Mouse (Mus musculus): ENCODE measurements around the gene Sh3d21. TPM values are rescaled to one million over a fixed set of nuclear protein-coding genes. Genes with fewer than 3 reads are reported as not detected.

Gene Sh3d21
- polyA plus RNA-seq, 1 experiment from 2014 or later: 10.0 TPM

DNA sequence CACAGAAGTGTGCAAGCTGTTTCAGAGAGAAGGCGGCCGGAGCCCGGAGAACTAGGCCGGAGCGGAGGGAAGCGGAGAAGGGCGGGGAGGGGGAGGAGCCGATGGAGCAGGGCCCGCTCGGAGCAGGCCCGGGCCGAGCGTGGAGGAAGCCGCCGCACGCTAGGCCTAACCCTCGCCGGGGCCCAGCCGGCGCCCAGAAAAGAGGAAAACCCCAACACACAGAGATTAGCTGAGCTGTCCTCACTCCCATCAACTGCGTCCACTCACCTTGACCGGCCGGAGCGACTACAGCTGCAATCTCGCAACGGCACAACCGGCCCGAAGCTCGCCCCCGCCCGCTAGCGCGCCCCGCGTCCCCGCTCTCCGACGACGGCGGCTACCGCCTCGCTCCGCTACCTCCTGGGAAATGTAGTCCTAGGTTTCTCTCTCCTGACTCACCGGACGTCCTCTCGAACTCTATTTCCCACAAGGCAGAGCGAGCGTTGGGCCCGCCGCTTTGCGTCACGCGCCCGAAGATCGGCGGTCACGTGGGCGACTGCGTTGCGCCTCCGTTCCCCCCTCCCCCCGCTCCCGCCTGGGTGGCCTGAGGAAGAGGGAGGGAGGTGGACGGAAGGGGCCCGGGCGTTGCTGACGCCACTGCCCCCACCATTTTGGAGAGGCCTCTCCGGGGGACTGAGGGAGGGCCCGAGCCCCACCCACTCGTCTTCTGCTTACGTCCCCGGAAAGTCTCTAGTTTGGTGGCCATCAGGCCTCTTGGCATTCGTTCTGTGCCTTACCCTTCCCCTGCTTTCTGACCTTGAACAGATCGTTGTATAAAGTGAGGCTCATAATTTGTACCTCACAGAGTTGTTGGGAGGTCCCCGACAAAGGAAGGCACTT, 39.3 kb upstream of the Sh3d21 start, which contains the start of gene Thrap3:
Gene Thrap3, minus strand, starts transcription at position 458 of the 879 bp plus-strand sequence.
- peaks cover 7% of the 10 kb centered on the region for H3K4me1 ChIP-seq (replicated peaks; ENCODE audit: control insufficient read depth, insufficient read depth, low read length)
- H3K36me3 ChIP-seq (ENCODE audit: control insufficient read depth, insufficient read depth): peaks cover 3% of the 10 kb centered on the region; the same call in 1 of the 2 replicates
- H3K4me2 ChIP-seq (replicated peaks; ENCODE audit: low read depth): peak within 1 kb of the TSS; percentile 71
- WGBS: under 1% methylated on average over 68 of the region's 75 CpGs
- peak within 1 kb of the TSS; percentile 81 for H3K4me3 ChIP-seq (ENCODE audit: low read depth, low read length)
- H3K9ac ChIP-seq (ENCODE audit: low read depth, low read length): peak within 1 kb of the TSS; percentile 85
- peak; percentile 11; the same call in 1 of the 2 replicates for TF ChIP-seq CTCF (IDR thresholded peaks at IDR 0.05; ENCODE audit: low read depth)
- ATAC-seq: peak; percentile 98
- no peaks in the 10 kb centered on the region for H3K27me3 ChIP-seq (replicated peaks; ENCODE audit: control insufficient read depth, insufficient read depth, low read length)
- H3K9me3 ChIP-seq (ENCODE audit: control insufficient read depth): no peaks in the 10 kb centered on the region
- H3K27ac ChIP-seq (ENCODE audit: low read depth, low read length): peak within 1 kb of the TSS; percentile 98

DNA sequence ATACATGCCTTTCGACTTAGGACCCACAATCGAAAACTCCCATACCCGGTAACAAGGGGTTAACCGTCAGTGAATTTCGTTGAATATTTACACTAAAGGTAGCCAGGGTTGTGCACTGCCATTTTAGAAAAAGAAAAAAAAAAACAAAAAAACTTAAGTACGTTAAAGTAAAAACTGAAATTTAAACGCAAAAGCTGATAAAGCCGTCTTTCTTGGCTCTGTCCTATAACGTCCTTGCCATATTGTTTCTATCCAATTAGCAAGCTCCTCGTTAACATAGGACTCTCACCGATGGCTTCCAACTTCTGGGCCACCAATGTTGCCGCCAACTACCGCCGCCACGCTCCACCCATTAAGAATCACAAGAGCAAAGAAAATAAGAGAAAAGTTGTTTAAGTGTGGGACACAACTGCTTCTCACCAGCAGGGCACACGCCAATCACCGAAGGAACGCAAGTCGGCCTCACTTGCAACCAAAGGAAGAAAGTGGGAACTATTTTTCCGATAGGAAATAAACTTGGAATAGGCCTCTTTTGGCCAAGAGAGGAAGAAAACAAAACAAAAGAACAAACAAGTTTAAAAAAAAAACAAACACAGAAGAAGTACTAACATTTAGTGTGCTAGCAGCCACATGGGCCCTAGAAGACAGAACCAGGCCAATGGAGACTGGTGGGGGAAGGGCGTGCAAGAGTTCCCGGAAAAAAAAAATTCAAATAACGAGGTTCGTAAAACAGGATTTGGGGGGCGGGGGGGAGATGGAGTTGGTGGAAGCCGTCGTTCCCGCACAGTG, 38.4 kb upstream of the Sh3d21 start:
- no peaks in the 10 kb centered on the region for H3K9me3 ChIP-seq (ENCODE audit: control insufficient read depth)
- H3K4me1 ChIP-seq (replicated peaks; ENCODE audit: control insufficient read depth, insufficient read depth, low read length): peaks cover 7% of the 10 kb centered on the region
- peak overlapping the region; percentile 85 for H3K9ac ChIP-seq (ENCODE audit: low read depth, low read length)
- H3K27ac ChIP-seq (ENCODE audit: low read depth, low read length): peak overlapping the region; percentile 98
- H3K4me2 ChIP-seq (replicated peaks; ENCODE audit: low read depth): peak overlapping the region; percentile 71
- peak; percentile 60 for TF ChIP-seq CTCF (IDR thresholded peaks at IDR 0.05; ENCODE audit: low read depth)
- peak overlapping the region; percentile 81 for H3K4me3 ChIP-seq (ENCODE audit: low read depth, low read length)
- no peaks in the 10 kb centered on the region for H3K27me3 ChIP-seq (replicated peaks; ENCODE audit: control insufficient read depth, insufficient read depth, low read length)
- H3K36me3 ChIP-seq (ENCODE audit: control insufficient read depth, insufficient read depth): peaks cover 3% of the 10 kb centered on the region; the same call in 1 of the 2 replicates
- WGBS: under 1% methylated on average over 28 of the region's 28 CpGs
- peak; percentile 3; the same call in 1 of the 2 replicates for ATAC-seq

DNA sequence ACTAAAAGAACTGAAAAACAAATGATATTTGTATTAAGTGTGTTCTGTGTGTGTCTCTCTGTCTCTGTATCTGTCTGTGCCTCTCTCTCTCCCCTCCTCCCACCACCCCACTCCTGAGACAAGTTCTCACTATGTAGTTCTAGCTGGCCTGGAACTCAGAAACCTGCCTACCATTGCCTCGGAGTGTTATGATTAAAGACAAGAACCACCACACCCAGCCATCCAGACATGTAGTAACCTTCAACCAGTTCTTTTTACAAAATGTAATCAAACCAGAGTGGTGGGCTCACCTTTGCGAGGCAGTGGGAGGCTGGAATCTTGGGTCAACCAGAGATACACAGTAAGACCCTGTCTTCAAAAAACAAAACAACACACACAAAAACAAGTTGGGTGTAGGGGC, 37.4 kb upstream of the Sh3d21 start:
- H3K9me3 ChIP-seq (ENCODE audit: control insufficient read depth): no peaks in the 10 kb centered on the region
- H3K27me3 ChIP-seq (replicated peaks; ENCODE audit: control insufficient read depth, insufficient read depth, low read length): no peaks in the 10 kb centered on the region
- 11% methylated on average over 2 of the region's 2 CpGs for WGBS
- peaks cover 7% of the 10 kb centered on the region for H3K4me1 ChIP-seq (replicated peaks; ENCODE audit: control insufficient read depth, insufficient read depth, low read length)
- peak overlapping the region; percentile 71 for H3K4me2 ChIP-seq (replicated peaks; ENCODE audit: low read depth)
- H3K4me3 ChIP-seq (ENCODE audit: low read depth, low read length): peak overlapping the region; percentile 81
- no peak overlapping the region for H3K27ac ChIP-seq (ENCODE audit: low read depth, low read length)
- H3K36me3 ChIP-seq (ENCODE audit: control insufficient read depth, insufficient read depth): peaks cover 3% of the 10 kb centered on the region; the same call in 1 of the 2 replicates
- no peak for TF ChIP-seq CTCF (IDR thresholded peaks at IDR 0.05; ENCODE audit: low read depth)
- H3K9ac ChIP-seq (ENCODE audit: low read depth, low read length): peak overlapping the region; percentile 85
- no peak for ATAC-seq

DNA sequence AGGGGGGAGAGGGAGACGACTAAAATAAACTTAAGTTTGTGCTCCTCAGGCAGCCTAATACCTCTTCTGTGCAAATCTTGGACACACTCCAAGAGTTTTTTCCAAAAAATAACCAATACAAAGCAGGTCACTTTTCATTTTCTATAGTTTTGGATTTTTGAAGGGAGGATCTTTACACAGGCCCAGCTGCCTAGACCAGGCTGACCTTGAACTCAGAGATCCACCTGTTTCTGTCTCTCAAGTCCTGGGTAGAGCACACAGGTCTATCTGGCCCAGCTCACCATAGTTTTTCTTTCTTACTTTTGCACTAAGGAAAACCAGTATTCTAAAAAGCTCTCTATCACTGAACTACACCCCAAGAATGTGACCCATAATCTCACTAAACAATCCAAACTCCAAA, 36.7 kb upstream of the Sh3d21 start:
- Histone ChIP-seq H3K36me3 (ENCODE audit: control insufficient read depth, insufficient read depth) (peaks cover 3% of the 10 kb centered on the region; the same call in 1 of the 2 replicates), H3K4me3 (ENCODE audit: low read depth, low read length) (peak overlapping the region; percentile 81), H3K27me3 (replicated peaks; ENCODE audit: control insufficient read depth, insufficient read depth, low read length) (no peaks in the 10 kb centered on the region), H3K9me3 (ENCODE audit: control insufficient read depth) (no peaks in the 10 kb centered on the region), H3K4me2 (replicated peaks; ENCODE audit: low read depth) (peak overlapping the region; percentile 71), H3K9ac (ENCODE audit: low read depth, low read length) (no peak overlapping the region; the same call in 1 of the 2 replicates), H3K27ac (ENCODE audit: low read depth, low read length) (no peak overlapping the region), H3K4me1 (replicated peaks; ENCODE audit: control insufficient read depth, insufficient read depth, low read length) (peaks cover 7% of the 10 kb centered on the region)
- 18% methylated on average over 1 of the region's 1 CpGs for WGBS
- no peak for ATAC-seq
- TF ChIP-seq CTCF (IDR thresholded peaks at IDR 0.05; ENCODE audit: low read depth): no peak

DNA sequence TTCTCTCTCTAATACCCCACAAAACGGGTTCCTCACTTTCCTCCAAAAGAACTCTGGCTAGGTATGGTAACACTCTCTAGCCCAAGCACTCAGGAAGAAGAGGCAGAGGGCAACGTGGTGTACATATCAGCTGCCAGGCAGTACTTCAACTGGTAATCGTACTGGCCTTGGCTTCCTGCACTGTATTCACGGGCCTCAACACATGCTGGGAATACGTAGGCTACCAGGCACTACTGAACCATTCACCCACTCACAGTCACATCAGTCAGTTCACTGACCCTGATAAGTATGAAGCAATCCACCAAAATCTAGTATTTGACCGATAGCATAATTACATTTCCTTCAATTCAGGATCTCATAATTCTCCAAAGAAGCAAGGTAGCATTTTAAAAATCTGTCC, 36.3 kb upstream of the Sh3d21 start:
- H3K27me3 ChIP-seq (replicated peaks; ENCODE audit: control insufficient read depth, insufficient read depth, low read length): no peaks in the 10 kb centered on the region
- H3K4me1 ChIP-seq (replicated peaks; ENCODE audit: control insufficient read depth, insufficient read depth, low read length): peaks cover 7% of the 10 kb centered on the region
- no peak overlapping the region; the same call in 1 of the 2 replicates for H3K27ac ChIP-seq (ENCODE audit: low read depth, low read length)
- TF ChIP-seq CTCF (IDR thresholded peaks at IDR 0.05; ENCODE audit: low read depth): no peak
- H3K9ac ChIP-seq (ENCODE audit: low read depth, low read length): no peak overlapping the region
- H3K4me2 ChIP-seq (replicated peaks; ENCODE audit: low read depth): peak overlapping the region; percentile 71
- no peaks in the 10 kb centered on the region for H3K9me3 ChIP-seq (ENCODE audit: control insufficient read depth)
- WGBS: 31% methylated on average over 6 of the region's 6 CpGs
- peaks cover 4% of the 10 kb centered on the region for H3K36me3 ChIP-seq (ENCODE audit: control insufficient read depth, insufficient read depth)
- no peak for ATAC-seq
- H3K4me3 ChIP-seq (ENCODE audit: low read depth, low read length): no peak overlapping the region

DNA sequence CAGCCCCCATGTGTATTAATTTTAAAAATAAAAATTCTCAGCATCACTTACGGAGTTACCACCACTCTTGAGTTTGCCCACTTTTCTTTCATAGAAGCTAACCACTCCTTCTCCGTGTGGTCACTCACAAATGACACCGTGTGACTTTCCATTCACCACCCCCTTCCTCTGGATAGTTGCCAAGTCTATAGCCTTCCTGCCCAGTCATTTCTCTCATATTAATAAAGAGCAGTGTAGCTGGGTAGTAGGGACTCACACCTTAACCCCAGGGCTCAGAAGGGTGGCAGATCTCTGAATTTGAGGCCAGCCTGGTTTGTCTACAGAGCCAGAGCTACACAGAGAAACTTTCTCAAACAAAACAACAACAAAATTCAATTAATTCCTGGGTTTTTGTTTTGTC, 34.2 kb upstream of the Sh3d21 start:
- Histone ChIP-seq H3K4me3 (ENCODE audit: low read depth, low read length) (no peak overlapping the region), H3K9ac (ENCODE audit: low read depth, low read length) (no peak overlapping the region), H3K9me3 (ENCODE audit: control insufficient read depth) (no peaks in the 10 kb centered on the region), H3K27me3 (replicated peaks; ENCODE audit: control insufficient read depth, insufficient read depth, low read length) (no peaks in the 10 kb centered on the region), H3K36me3 (ENCODE audit: control insufficient read depth, insufficient read depth) (peaks cover 21% of the 10 kb centered on the region), H3K27ac (ENCODE audit: low read depth, low read length) (no peak overlapping the region), H3K4me1 (replicated peaks; ENCODE audit: control insufficient read depth, insufficient read depth, low read length) (peaks cover 7% of the 10 kb centered on the region), H3K4me2 (replicated peaks; ENCODE audit: low read depth) (0 out of 2 replicates have a peak overlapping the region, but pooled peaks have one; percentile 3)
- 43% methylated on average over 3 of the region's 3 CpGs for WGBS
- ATAC-seq: no peak
- no peak for TF ChIP-seq CTCF (IDR thresholded peaks at IDR 0.05; ENCODE audit: low read depth)

All from intestine, postnatal 0 days (tissue).